Mouse (Mus musculus): ENCODE results near the gene Dtymk. TPM values are rescaled to one million over a fixed set of nuclear protein-coding genes. Genes with fewer than 3 reads are reported as not detected.
A peak's percentile ranks its signal among the peaks of the same experiment; 100 is the strongest.
"Not testable (repeated sequence)": the region's sequence is repeated elsewhere in the genome, so short reads cannot be mapped to it uniquely, and the experiment has no call there.

Dtymk gene
- 233 and 259 TPM in 2 replicates for polyA plus RNA-seq (2015; fragmentation: Nextera tagmentation; extraction: Ambion mirVana)

- Histone ChIP-seq H3K27me3 (ENCODE audit: insufficient read depth, low read length) (no peaks in the 10 kb centered on the region), H3K27ac (ENCODE audit: low read length) (peak within 1 kb of the TSS; percentile 85), H3K9ac (replicated peaks; ENCODE audit: low read length) (peak within 1 kb of the TSS; percentile 87), H3K4me3 (ENCODE audit: low read length) (peak within 1 kb of the TSS; percentile 78), H3K4me2 (replicated peaks; ENCODE audit: low read depth, low read length) (peak within 1 kb of the TSS; percentile 78), H3K4me1 (ENCODE audit: insufficient read depth, low read length) (peaks cover 33% of the 10 kb centered on the region), H3K9me3 (ENCODE audit: low read length) (no peaks in the 10 kb centered on the region), H3K36me3 (ENCODE audit: insufficient read depth, low read length) (peaks cover 24% of the 10 kb centered on the region)
- under 1% methylated on average over 42 of the region's 42 CpGs for WGBS
- peak; percentile 52 for ATAC-seq (ENCODE audit: low FRiP score, low TSS enrichment)
Measured at GRCm38 (mm10) chr1:93801741-93802238, at the start of gene Dtymk. Gene Dtymk (minus strand): TSS chr1:93801934.

- 50% methylated on average over 1 of the region's 3 CpGs for WGBS
- H3K36me3 ChIP-seq (ENCODE audit: insufficient read depth, low read length); H3K9ac ChIP-seq (replicated peaks; ENCODE audit: low read length); H3K9me3 ChIP-seq (ENCODE audit: low read length); H3K27me3 ChIP-seq (ENCODE audit: insufficient read depth, low read length); H3K27ac ChIP-seq (ENCODE audit: low read length); H3K4me3 ChIP-seq (ENCODE audit: low read length); H3K4me1 ChIP-seq (ENCODE audit: insufficient read depth, low read length); H3K4me2 ChIP-seq (replicated peaks; ENCODE audit: low read depth, low read length): not testable (repeated sequence)
- peak; percentile 70 for ATAC-seq (ENCODE audit: low FRiP score, low TSS enrichment)
Measured at GRCm38 (mm10) chr1:93845766-93846366, 44.1 kb upstream of the Dtymk start.

- H3K9ac ChIP-seq (replicated peaks; ENCODE audit: low read length); H3K27me3 ChIP-seq (ENCODE audit: insufficient read depth, low read length); H3K4me2 ChIP-seq (replicated peaks; ENCODE audit: low read depth, low read length); ATAC-seq (ENCODE audit: low FRiP score, low TSS enrichment); H3K36me3 ChIP-seq (ENCODE audit: insufficient read depth, low read length); H3K9me3 ChIP-seq (ENCODE audit: low read length); H3K27ac ChIP-seq (ENCODE audit: low read length); H3K4me3 ChIP-seq (ENCODE audit: low read length); H3K4me1 ChIP-seq (ENCODE audit: insufficient read depth, low read length): not testable (repeated sequence)
- 86% methylated on average over 7 of the region's 8 CpGs for WGBS
Measured at GRCm38 (mm10) chr1:93838569-93838968, 36.8 kb upstream of the Dtymk start.

- no peak overlapping the region for H3K4me3 ChIP-seq (ENCODE audit: low read length)
- H3K36me3 ChIP-seq (ENCODE audit: insufficient read depth, low read length), result peaks cover 10% of the 10 kb centered on the region
- H3K9me3 ChIP-seq (ENCODE audit: low read length), result no peaks in the 10 kb centered on the region
- no peak for ATAC-seq (ENCODE audit: low FRiP score, low TSS enrichment)
- no peaks in the 10 kb centered on the region for H3K4me1 ChIP-seq (ENCODE audit: insufficient read depth, low read length)
- H3K27me3 ChIP-seq (ENCODE audit: insufficient read depth, low read length), result no peaks in the 10 kb centered on the region
- 95% methylated on average over 8 of the region's 8 CpGs for WGBS
- H3K27ac ChIP-seq (ENCODE audit: low read length), result no peak overlapping the region
- no peak overlapping the region for H3K4me2 ChIP-seq (replicated peaks; ENCODE audit: low read depth, low read length)
- H3K9ac ChIP-seq (replicated peaks; ENCODE audit: low read length), result no peak overlapping the region
Measured at GRCm38 (mm10) chr1:93837335-93837734, 35.6 kb upstream of the Dtymk start.

- Histone ChIP-seq H3K4me1 (ENCODE audit: insufficient read depth, low read length) (no peaks in the 10 kb centered on the region), H3K27ac (ENCODE audit: low read length) (no peak overlapping the region), H3K9me3 (ENCODE audit: low read length) (no peaks in the 10 kb centered on the region), H3K27me3 (ENCODE audit: insufficient read depth, low read length) (no peaks in the 10 kb centered on the region), H3K36me3 (ENCODE audit: insufficient read depth, low read length) (peaks cover 10% of the 10 kb centered on the region), H3K4me2 (replicated peaks; ENCODE audit: low read depth, low read length) (no peak overlapping the region), H3K4me3 (ENCODE audit: low read length) (no peak overlapping the region), H3K9ac (replicated peaks; ENCODE audit: low read length) (no peak overlapping the region)
- no peak for ATAC-seq (ENCODE audit: low FRiP score, low TSS enrichment)
- WGBS, result 86% methylated on average over 2 of the region's 2 CpGs
Measured at GRCm38 (mm10) chr1:93836532-93836913, 34.8 kb upstream of the Dtymk start.

GRCm38 (mm10) chr1:93835876-93836531 is 34.3 kb upstream of the Dtymk start:
- no peaks in the 10 kb centered on the region for H3K27me3 ChIP-seq (ENCODE audit: insufficient read depth, low read length)
- no peak overlapping the region for H3K27ac ChIP-seq (ENCODE audit: low read length)
- peaks cover 10% of the 10 kb centered on the region for H3K36me3 ChIP-seq (ENCODE audit: insufficient read depth, low read length)
- H3K4me3 ChIP-seq (ENCODE audit: low read length), result no peak overlapping the region
- no peaks in the 10 kb centered on the region for H3K9me3 ChIP-seq (ENCODE audit: low read length)
- no peak overlapping the region for H3K9ac ChIP-seq (replicated peaks; ENCODE audit: low read length)
- H3K4me2 ChIP-seq (replicated peaks; ENCODE audit: low read depth, low read length), result no peak overlapping the region
- no peaks in the 10 kb centered on the region for H3K4me1 ChIP-seq (ENCODE audit: insufficient read depth, low read length)
- ATAC-seq (ENCODE audit: low FRiP score, low TSS enrichment), result no peak
- 91% methylated on average over 6 of the region's 6 CpGs for WGBS

GRCm38 (mm10) chr1:93835211-93835610 is 33.5 kb upstream of the Dtymk start:
- H3K36me3 ChIP-seq (ENCODE audit: insufficient read depth, low read length), result peaks cover 10% of the 10 kb centered on the region
- H3K4me2 ChIP-seq (replicated peaks; ENCODE audit: low read depth, low read length), result no peak overlapping the region
- H3K4me1 ChIP-seq (ENCODE audit: insufficient read depth, low read length), result no peaks in the 10 kb centered on the region
- H3K9me3 ChIP-seq (ENCODE audit: low read length), result no peaks in the 10 kb centered on the region
- 89% methylated on average over 4 of the region's 4 CpGs for WGBS
- no peak overlapping the region for H3K9ac ChIP-seq (replicated peaks; ENCODE audit: low read length)
- H3K27ac ChIP-seq (ENCODE audit: low read length), result no peak overlapping the region
- no peak overlapping the region for H3K4me3 ChIP-seq (ENCODE audit: low read length)
- H3K27me3 ChIP-seq (ENCODE audit: insufficient read depth, low read length), result no peaks in the 10 kb centered on the region
- ATAC-seq (ENCODE audit: low FRiP score, low TSS enrichment), result no peak

- no peak overlapping the region for H3K4me2 ChIP-seq (replicated peaks; ENCODE audit: low read depth, low read length)
- H3K9me3 ChIP-seq (ENCODE audit: low read length), result no peaks in the 10 kb centered on the region
- H3K4me1 ChIP-seq (ENCODE audit: insufficient read depth, low read length), result no peaks in the 10 kb centered on the region
- peaks cover 10% of the 10 kb centered on the region for H3K36me3 ChIP-seq (ENCODE audit: insufficient read depth, low read length)
- no peak overlapping the region for H3K9ac ChIP-seq (replicated peaks; ENCODE audit: low read length)
- H3K27me3 ChIP-seq (ENCODE audit: insufficient read depth, low read length), result no peaks in the 10 kb centered on the region
- ATAC-seq (ENCODE audit: low FRiP score, low TSS enrichment), result no peak
- 80% methylated on average over 7 of the region's 7 CpGs for WGBS
- no peak overlapping the region for H3K27ac ChIP-seq (ENCODE audit: low read length)
- H3K4me3 ChIP-seq (ENCODE audit: low read length), result no peak overlapping the region
Measured at GRCm38 (mm10) chr1:93834671-93835150, 33.0 kb upstream of the Dtymk start.

- not testable (repeated sequence) for H3K9me3 ChIP-seq (ENCODE audit: low read length); H3K4me1 ChIP-seq (ENCODE audit: insufficient read depth, low read length); H3K27ac ChIP-seq (ENCODE audit: low read length); H3K27me3 ChIP-seq (ENCODE audit: insufficient read depth, low read length); H3K4me3 ChIP-seq (ENCODE audit: low read length); H3K4me2 ChIP-seq (replicated peaks; ENCODE audit: low read depth, low read length); H3K9ac ChIP-seq (replicated peaks; ENCODE audit: low read length); H3K36me3 ChIP-seq (ENCODE audit: insufficient read depth, low read length)
- WGBS, result 85% methylated on average over 1 of the region's 4 CpGs
- ATAC-seq (ENCODE audit: low FRiP score, low TSS enrichment), result peak; percentile 13; the same call in 1 of the 2 replicates
Measured at GRCm38 (mm10) chr1:93832754-93833360, 31.1 kb upstream of the Dtymk start.

GRCm38 (mm10) chr1:93826540-93826835 is 24.8 kb upstream of the Dtymk start:
- H3K4me3 ChIP-seq (ENCODE audit: low read length), result no peak overlapping the region
- no peak for ATAC-seq (ENCODE audit: low FRiP score, low TSS enrichment)
- H3K9ac ChIP-seq (replicated peaks; ENCODE audit: low read length), result no peak overlapping the region
- 93% methylated on average over 9 of the region's 9 CpGs for WGBS
- peaks cover 6% of the 10 kb centered on the region; the same call in 1 of the 2 replicates for H3K36me3 ChIP-seq (ENCODE audit: insufficient read depth, low read length)
- H3K27ac ChIP-seq (ENCODE audit: low read length), result no peak overlapping the region
- no peaks in the 10 kb centered on the region for H3K9me3 ChIP-seq (ENCODE audit: low read length)
- H3K4me2 ChIP-seq (replicated peaks; ENCODE audit: low read depth, low read length), result peak overlapping the region; percentile 85
- peaks cover 6% of the 10 kb centered on the region; the same call in 1 of the 2 replicates for H3K4me1 ChIP-seq (ENCODE audit: insufficient read depth, low read length)
- H3K27me3 ChIP-seq (ENCODE audit: insufficient read depth, low read length), result no peaks in the 10 kb centered on the region

Data from kidney, embryonic 16.5 days (tissue).